Mouse (Mus musculus) small intestine, adult 2 months (tissue): ENCODE data around the gene Osbpl11. TPM values are rescaled to one million over a fixed set of nuclear protein-coding genes. Genes with fewer than 3 reads are reported as not detected.
"Not testable (repeated sequence)": the region's sequence is repeated elsewhere in the genome, so short reads cannot be mapped to it uniquely, and the experiment has no call there.

ENCODE experiments used
- H3K27ac ChIP-seq: fragments of 200-500 bp; 2 replicates; pipeline ENCODE4 v1.5.1; 2012; ENCODE audit warnings: low read depth, low read length, control low read depth, inconsistent platforms; ENCODE audit not compliant: insufficient read depth
- H3K27me3 ChIP-seq: fragments of 200-500 bp; 2 replicates; pipeline ENCODE4 v1.6.1; 2012; ENCODE audit warnings: mild to moderate bottlenecking, moderate library complexity, low read length, inconsistent platforms; ENCODE audit not compliant: control insufficient read depth, insufficient read depth
- H3K36me3 ChIP-seq: fragments of 200-500 bp; 2 replicates; pipeline ENCODE4 v1.6.1; 2012; ENCODE audit warnings: mild to moderate bottlenecking, low read length, control low read depth, inconsistent platforms; ENCODE audit not compliant: control insufficient read depth, insufficient read depth
- H3K4me1 ChIP-seq: fragments of 200-500 bp; 2 replicates; pipeline ENCODE4 v1.6.1; 2012; ENCODE audit warnings: low read length, inconsistent platforms, mixed read lengths; ENCODE audit not compliant: control insufficient read depth, insufficient read depth, insufficient read length
- H3K4me3 ChIP-seq: fragments of 200-500 bp; 2 replicates; pipeline ENCODE4 v1.5.1; 2012; ENCODE audit warnings: low read depth, mild to moderate bottlenecking, control low read depth, inconsistent platforms, low read length, moderate library complexity
- CTCF ChIP-seq: fragments of 200-500 bp; IDR thresholded peaks from 2 replicates; pipeline ENCODE4 v1.5.1; 2012; ENCODE audit warnings: low read depth, mild to moderate bottlenecking, control low read depth, inconsistent platforms, low read length, moderate library complexity, mixed read lengths; ENCODE audit not compliant: insufficient replicate concordance, insufficient read length; ENCODE audit errors: extremely low read depth
- POLR2A ChIP-seq: fragments of 200-500 bp; IDR thresholded peaks from 2 replicates; pipeline ENCODE4 v1.6.1; 2012; ENCODE audit warnings: low read depth, mild to moderate bottlenecking, control low read depth, inconsistent platforms, low read length, moderate library complexity
- WGBS: fragments of 180-500 bp; shearing (Covaris S2); methylation state at CpG from one replicate; pipeline ENCODE4 v1.1.7; 2018; 5-methylcytosine and 5-hydroxymethylcytosine counted together
- polyA plus RNA-seq: library from polyadenylated mRNA; depleted of rRNA; stranded (reverse); fragments of >200 nt; gene quantifications from 2 replicates; pipeline ENCODE4 v1.2.3, GENCODE M21; 2012

Osbpl11 gene
- polyA plus RNA-seq, 1 experiment: 8.3 TPM

DNA sequence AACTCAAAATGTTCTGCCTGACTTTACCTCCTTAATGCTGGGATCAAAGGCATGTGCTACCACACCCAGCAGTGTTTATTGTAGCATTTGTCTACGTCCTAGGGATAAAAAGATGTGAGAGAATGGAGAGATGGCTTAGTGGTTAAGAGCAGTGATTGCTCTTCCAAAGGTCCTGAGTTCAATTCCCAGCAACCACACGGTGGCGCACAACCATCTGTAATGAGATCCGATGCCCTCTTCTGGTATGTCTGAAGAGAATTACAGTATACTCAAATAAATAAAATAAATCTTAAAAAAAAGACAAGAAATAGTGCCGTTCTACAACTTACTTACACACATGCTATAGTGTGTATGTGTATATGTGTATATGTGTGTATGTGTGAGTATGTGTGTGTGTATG lies 17.3 kb upstream of the Osbpl11 start:
- no peaks in the 10 kb centered on the region for H3K36me3 ChIP-seq
- no peak overlapping the region for H3K4me3 ChIP-seq
- peaks cover 10% of the 10 kb centered on the region; the same call in 1 of the 2 replicates for H3K4me1 ChIP-seq
- H3K27me3 ChIP-seq: no peaks in the 10 kb centered on the region
- H3K27ac ChIP-seq: no peak overlapping the region
- 34% methylated on average over 5 of the region's 5 CpGs for WGBS
- TF ChIP-seq POLR2A (no peak), CTCF (no peak)

DNA sequence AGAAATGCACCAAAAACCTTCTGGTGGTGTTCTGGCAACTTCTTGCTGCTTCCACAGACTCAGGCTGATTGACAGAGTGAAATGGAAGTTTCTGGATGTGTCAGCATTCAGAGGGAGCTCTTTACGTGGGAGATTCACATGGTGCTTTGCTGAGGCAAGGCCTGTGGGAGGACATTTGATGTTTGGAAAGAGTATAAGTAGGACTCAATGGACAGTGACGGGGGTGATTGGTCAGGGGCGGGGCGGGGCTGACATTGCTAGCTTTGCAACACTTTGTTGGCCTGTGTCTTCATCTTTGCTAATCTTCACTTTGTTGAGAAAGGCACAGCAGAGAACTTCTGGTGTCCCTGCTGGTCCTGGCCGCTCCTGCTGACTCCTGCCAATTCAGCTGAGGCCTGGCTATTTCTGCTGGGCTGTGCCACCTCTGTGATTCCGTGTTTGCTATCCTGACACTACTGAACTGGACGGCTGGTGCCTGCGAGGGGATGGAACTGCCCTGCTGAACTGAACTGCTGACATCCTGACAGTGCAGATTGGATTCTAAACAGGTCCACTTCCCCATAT lies 15.3 kb upstream of the Osbpl11 start:
- 85% methylated on average over 8 of the region's 8 CpGs for WGBS
- no peaks in the 10 kb centered on the region for H3K36me3 ChIP-seq
- no peak overlapping the region for H3K27ac ChIP-seq

DNA sequence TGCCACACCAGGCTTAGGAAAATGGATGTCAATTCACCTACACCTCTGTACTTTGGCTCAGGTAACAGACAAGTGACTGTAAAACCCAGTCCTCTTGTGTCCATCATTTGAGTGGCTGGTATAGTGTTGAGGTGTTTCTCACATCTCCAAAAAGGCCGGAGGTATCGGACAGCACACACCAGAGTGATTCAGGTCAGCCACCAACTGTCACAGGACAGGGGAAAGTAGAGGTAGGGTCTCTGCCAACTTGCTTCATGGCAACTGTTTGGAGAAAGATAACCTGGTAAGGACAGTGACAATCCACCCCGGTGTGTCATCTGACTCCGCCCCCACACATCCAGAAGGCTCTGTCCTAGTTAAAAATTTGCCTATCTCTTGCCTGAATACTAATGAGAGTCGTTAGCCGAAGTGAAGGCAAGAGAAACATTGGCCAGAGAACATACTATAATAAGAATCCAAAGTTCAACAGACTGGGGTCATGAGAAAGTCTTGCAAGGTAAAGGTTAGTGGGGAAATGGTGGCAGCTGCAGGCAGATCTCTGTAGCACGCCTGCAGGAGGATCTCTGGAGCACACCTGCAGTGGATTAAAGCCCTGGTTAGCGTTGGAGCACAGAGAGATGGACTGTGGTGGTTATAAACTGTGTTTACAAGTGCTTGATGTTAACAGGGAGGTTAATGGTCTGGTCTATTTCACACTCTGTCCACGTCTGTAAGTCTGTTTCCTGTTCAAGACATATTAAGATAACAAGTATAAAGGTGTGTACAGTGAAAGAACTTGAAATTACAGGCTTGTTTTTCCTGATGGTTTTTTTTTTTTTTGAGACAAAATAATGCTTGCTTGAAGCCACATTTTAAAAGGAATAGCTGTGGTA lies 13.9 kb upstream of the Osbpl11 start:
- H3K27ac ChIP-seq: peak overlapping the region; percentile 54
- H3K4me1 ChIP-seq: peaks cover 13% of the 10 kb centered on the region; the same call in 1 of the 2 replicates
- no peaks in the 10 kb centered on the region for H3K36me3 ChIP-seq
- H3K4me3 ChIP-seq: no peak overlapping the region
- WGBS: 25% methylated on average over 9 of the region's 9 CpGs
- H3K27me3 ChIP-seq: no peaks in the 10 kb centered on the region
- TF ChIP-seq CTCF (no peak), POLR2A (no peak)

More for the DNA sequence above, 15.3 kb upstream of the Osbpl11 start:
- TF ChIP-seq POLR2A (no peak), CTCF (no peak)
- Histone ChIP-seq H3K27me3 (no peaks in the 10 kb centered on the region), H3K4me1 (peaks cover 10% of the 10 kb centered on the region; the same call in 1 of the 2 replicates), H3K4me3 (no peak overlapping the region)

DNA sequence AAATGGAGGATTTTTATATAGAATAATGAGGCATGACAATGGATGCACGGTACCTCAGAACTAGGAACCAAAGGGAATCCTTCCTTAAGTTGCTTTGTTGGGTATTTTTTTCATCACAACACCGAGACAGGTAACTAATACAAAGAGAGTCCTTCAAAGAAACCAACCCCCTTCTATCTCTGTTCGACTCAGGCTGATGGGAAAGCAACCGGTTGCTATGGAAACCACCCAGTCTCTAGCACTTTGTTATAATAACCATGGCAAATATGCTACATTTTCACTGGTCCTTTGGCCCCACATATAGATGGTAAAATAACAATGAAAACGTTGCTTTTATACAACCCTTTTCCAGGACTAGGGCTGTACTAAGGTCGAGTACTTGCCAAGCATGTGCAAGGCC lies 13.1 kb upstream of the Osbpl11 start:
- no peak overlapping the region for H3K27ac ChIP-seq
- no peak for TF ChIP-seq POLR2A
- TF ChIP-seq CTCF: no peak
- no peaks in the 10 kb centered on the region for H3K27me3 ChIP-seq
- peaks cover 13% of the 10 kb centered on the region; the same call in 1 of the 2 replicates for H3K4me1 ChIP-seq
- H3K4me3 ChIP-seq: no peak overlapping the region
- WGBS: 82% methylated on average over 6 of the region's 6 CpGs
- H3K36me3 ChIP-seq: no peaks in the 10 kb centered on the region

DNA sequence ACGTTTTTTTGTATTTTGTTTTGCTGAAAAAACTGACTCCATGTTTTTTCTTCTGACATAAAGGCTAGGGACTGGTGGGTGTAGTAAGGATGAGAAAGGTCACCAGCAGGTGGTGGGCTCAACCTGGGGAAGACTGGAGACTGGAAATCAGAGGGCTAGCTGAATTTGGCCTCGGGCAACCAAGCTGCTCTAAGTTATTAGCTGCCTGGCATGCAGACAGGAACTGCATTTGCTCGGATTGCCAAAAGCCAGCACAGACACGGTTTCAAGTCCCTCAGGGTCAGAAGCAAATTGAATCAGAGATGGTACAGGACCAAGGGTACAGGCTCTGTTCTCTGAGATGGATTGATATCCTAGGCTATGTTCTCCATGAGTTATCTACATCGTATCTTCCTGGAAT lies 11.7 kb upstream of the Osbpl11 start:
- H3K4me3 ChIP-seq: no peak overlapping the region
- no peaks in the 10 kb centered on the region for H3K27me3 ChIP-seq
- H3K4me1 ChIP-seq: peaks cover 21% of the 10 kb centered on the region; the same call in 1 of the 2 replicates
- H3K36me3 ChIP-seq: no peaks in the 10 kb centered on the region
- WGBS: 80% methylated on average over 5 of the region's 5 CpGs
- TF ChIP-seq POLR2A: no peak
- no peak for TF ChIP-seq CTCF
- no peak overlapping the region for H3K27ac ChIP-seq

DNA sequence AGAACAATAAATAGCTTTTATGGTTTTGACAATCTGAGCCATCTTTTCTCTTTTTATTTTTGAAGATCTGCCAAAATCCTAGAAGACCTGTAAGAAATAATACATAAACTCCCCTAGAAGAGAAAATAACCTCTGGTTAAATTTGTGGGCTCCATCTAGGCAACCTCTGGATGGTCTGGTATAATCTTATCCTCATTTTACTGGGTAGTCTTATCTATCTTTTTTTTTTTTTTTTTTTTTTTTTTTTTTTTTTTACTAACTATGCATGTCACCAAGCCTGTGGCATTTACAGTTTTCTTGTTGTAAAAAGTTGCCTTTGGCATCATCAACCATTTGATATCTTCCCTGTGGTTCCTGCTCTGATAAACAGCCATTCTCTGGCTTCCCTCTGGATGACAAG lies 10.2 kb upstream of the Osbpl11 start:
- no peak overlapping the region for H3K4me3 ChIP-seq
- no peaks in the 10 kb centered on the region for H3K27me3 ChIP-seq
- H3K4me1 ChIP-seq: peaks cover 21% of the 10 kb centered on the region; the same call in 1 of the 2 replicates
- no peak overlapping the region for H3K27ac ChIP-seq
- no peaks in the 10 kb centered on the region for H3K36me3 ChIP-seq
- TF ChIP-seq CTCF: no peak
- no peak for TF ChIP-seq POLR2A

DNA sequence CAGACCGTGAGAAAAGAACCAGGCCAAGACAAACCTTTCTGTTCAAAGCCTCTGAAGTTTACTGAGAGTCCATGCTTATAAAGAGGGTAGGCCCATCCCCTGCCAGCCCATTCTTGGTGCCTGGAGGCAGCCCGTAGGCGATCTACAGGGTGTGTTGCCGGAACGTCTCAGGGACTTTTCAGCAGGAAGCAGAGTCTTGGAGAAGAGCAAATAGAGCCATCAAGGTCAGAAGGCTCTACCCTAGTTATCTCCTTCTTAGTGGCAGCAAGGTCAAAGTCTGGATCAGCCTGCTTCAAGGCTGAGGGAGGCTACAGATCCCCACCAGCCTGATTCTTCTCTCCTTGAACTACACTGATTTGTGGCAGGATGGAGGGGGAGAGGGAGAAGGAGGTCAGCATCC lies 8.0 kb upstream of the Osbpl11 start:
- H3K27ac ChIP-seq: peak overlapping the region; percentile 52
- 39% methylated on average over 5 of the region's 5 CpGs for WGBS

More for the DNA sequence above, 8.0 kb upstream of the Osbpl11 start:
- H3K27me3 ChIP-seq, H3K4me3 ChIP-seq, H3K36me3 ChIP-seq: not testable (repeated sequence)
- H3K4me1 ChIP-seq: peaks cover 11% of the 10 kb centered on the region; the same call in 1 of the 2 replicates
